Mouse (Mus musculus): Measurements from ENCODE around the gene Slc25a25.

DNA sequence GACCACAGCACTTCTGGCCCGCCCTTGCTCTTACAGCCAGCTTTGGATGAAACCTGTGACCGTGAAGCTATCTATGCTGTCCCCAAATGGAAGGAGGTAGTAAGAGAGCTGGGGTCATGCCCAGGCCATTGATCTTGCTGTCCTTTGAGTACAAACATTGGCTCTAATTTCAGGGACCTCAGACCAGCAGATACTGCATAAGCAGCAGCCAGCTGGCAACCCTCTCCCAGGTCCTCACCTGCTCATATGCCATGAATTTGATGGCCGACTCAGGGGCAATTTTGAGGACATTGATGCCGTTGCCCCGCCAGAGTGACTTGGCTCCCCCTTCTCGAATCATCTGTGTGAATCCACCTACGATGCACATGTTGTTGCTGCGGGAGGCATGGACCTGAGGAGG is 33.8 kb downstream of the Slc25a25 start:
- TF ChIP-seq CTCF (IDR thresholded peaks at IDR 0.05; ENCODE audit: borderline replicate concordance, insufficient read depth, low read length), result no peak
- TF ChIP-seq POLR2A (IDR thresholded peaks at IDR 0.05; ENCODE audit: low read depth, low read length), result no peak

Data from embryonic fibroblast, embryonic 13.5 days (primary cell).